Mouse (Mus musculus): ENCODE measurements around the gene B9d1.

DNA sequence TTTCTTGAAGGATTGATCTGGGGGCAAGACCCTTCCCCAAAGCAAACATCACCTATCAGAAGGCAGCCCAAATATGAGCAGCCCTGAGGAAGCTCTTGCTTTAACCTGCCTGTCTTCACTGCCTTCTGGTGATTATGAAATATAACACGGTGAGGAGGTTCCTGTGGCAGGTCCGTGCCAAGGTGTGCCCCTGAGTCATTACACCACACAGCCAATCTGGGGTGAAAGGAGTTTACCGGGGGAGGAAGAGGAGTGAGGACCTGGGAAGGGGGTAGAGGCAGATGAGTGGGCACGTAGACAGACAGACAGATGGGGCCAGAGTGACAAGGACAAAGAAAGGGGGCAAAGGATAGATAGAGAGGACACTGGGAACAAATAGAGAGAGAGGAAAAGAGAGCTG is 31.3 kb upstream of the B9d1 start:
- no peak for TF ChIP-seq CTCF (IDR thresholded peaks at IDR 0.05; ENCODE audit: borderline replicate concordance, control insufficient read depth, extremely low read depth, insufficient read depth, low read length, poor library complexity)
- no peak for TF ChIP-seq POLR2A (IDR thresholded peaks at IDR 0.05; ENCODE audit: control insufficient read depth, extremely low read depth, insufficient read depth, low read length, poor library complexity)

All from thymus, adult 2 months (tissue).